Mouse (Mus musculus) G1E (cell line): Measurements from ENCODE around the gene Fam92b. TPM values are rescaled to one million over a fixed set of nuclear protein-coding genes. Genes with fewer than 3 reads are reported as not detected.

Experiments
- ATAC-seq: 2 replicates; pipeline ENCODE4 v1.8.0; 2016; ENCODE audit warnings: mild to moderate bottlenecking; ENCODE audit not compliant: insufficient number of reproducible peaks, poor library complexity, low FRiP score, severe bottlenecking; ENCODE audit errors: extremely low read depth
- DNase-seq: peaks from one replicate; pipeline ENCODE4 v3.0.0; 2012; ENCODE audit warnings: low spot score
- H3K27me3 ChIP-seq: 2 replicates; pipeline ENCODE4 v1.6.1; 2012; ENCODE audit warnings: mild to moderate bottlenecking, low read length, inconsistent platforms; ENCODE audit not compliant: insufficient read depth
- H3K36me3 ChIP-seq: replicated peaks from 2 replicates; pipeline ENCODE3; 2012; ENCODE audit warnings: mild to moderate bottlenecking, inconsistent platforms
- H3K4me1 ChIP-seq: 2 replicates; pipeline ENCODE4 v1.6.1; 2012; ENCODE audit warnings: low read depth, low read length, inconsistent platforms, mixed read lengths; ENCODE audit not compliant: insufficient read depth
- H3K4me3 ChIP-seq: 2 replicates; pipeline ENCODE4 v1.5.1; 2012; ENCODE audit warnings: low read depth, mild to moderate bottlenecking, inconsistent platforms, low read length, moderate library complexity, mixed read lengths
- H3K9me3 ChIP-seq: replicated peaks from 2 replicates; pipeline ENCODE4 v1.6.1; 2012; ENCODE audit warnings: inconsistent platforms
- CTCF ChIP-seq: IDR thresholded peaks from 2 replicates; pipeline ENCODE4 v1.5.1; 2012; ENCODE audit warnings: low read depth, low read length, inconsistent platforms, mixed read lengths
- GATA1 ChIP-seq: IDR thresholded peaks from 2 replicates; pipeline ENCODE4 v1.6.1; 2012; ENCODE audit warnings: borderline replicate concordance, low read length, inconsistent platforms, mixed read lengths
- GATA2 ChIP-seq: IDR thresholded peaks from 2 replicates; pipeline ENCODE4 v1.6.1; 2012; ENCODE audit warnings: low read depth, low read length, inconsistent platforms, borderline replicate concordance
- POLR2AphosphoS5 ChIP-seq: IDR thresholded peaks from 2 replicates; pipeline ENCODE4 v1.6.1; 2012; ENCODE audit warnings: low read depth, low read length, inconsistent platforms; ENCODE audit not compliant: insufficient replicate concordance
- TAL1 ChIP-seq: conservative IDR thresholded peaks from 2 replicates; pipeline ENCODE4 v1.6.1; 2012; ENCODE audit warnings: low read depth, low read length, inconsistent platforms, mixed read lengths
- polyA plus RNA-seq: library from polyadenylated mRNA; stranded (reverse); fragments of >175 nt; gene quantifications from 2 replicates; pipeline ENCODE4 v1.2.3, GENCODE M21; 2012
- total RNA-seq, 2 experiments: library from RNA; stranded (forward) in 1 of 2; stranded (reverse) in 1 of 2; fragments of 200-1000 nt in 1 of 2; fragments of >200 nt in 1 of 2; fragmentation: Nextera tagmentation in 1 of 2; gene quantifications; 2 replicates each; pipeline ENCODE4 v1.2.3; 2014 to 2017

Fam92b gene
- total and polyA plus RNA-seq, 3 experiments: not detected

DNA sequence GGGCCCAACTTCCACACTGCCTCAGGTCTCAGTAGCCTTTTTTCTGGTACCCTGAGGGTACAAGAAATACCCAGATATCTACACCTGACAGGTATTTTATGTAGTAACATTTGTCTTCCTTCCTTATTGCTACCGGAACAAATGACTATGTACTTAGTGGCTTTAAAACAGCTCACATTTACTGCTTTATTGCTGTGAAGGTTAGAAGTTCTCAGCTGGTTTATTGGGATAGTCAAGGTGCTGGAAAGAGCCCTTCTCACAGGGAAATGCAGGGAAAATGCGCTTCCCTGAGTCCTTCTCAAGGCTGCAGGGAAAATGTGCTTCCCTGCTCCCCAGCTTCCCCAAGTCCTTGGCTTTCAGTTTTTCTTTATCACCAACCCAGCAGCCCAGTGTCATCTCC is 38.3 kb downstream of the Fam92b start:
- Histone ChIP-seq H3K4me1 (no peaks in the 10 kb centered on the region), H3K36me3 (no peaks in the 10 kb centered on the region), H3K9me3 (no peaks in the 10 kb centered on the region), H3K4me3 (no peak overlapping the region), H3K27me3 (peaks cover 34% of the 10 kb centered on the region)
- ATAC-seq (no peak), DNase-seq (no peak)
- TF ChIP-seq POLR2AphosphoS5 (no peak), GATA1 (no peak), GATA2 (no peak), CTCF (no peak), TAL1 (no peak)

DNA sequence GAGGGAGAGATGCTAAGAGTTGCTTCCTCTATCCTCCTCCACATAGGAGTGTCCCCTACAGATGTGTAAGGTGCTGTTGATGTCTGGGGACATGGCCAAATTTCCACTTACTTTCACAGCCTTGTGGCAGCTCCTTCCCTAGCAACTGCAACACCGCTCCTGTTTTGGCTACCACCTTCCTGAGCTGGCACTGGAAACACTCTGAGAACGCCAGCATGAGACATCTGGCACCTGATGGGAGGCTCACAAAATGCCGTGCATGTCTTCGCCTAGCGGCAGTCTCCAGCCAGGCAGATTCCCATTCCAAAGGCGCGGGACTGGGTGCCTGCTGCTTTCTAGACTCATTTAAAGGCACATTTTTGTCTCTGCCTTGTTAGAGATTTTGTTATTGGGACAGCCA is 40.6 kb downstream of the Fam92b start:
- no peak for ATAC-seq
- H3K4me1 ChIP-seq: no peaks in the 10 kb centered on the region
- no peak for DNase-seq
- no peaks in the 10 kb centered on the region for H3K9me3 ChIP-seq
- H3K27me3 ChIP-seq: peaks cover 38% of the 10 kb centered on the region
- no peak overlapping the region for H3K4me3 ChIP-seq
- TF ChIP-seq TAL1 (no peak), CTCF (no peak), GATA2 (no peak), POLR2AphosphoS5 (no peak), GATA1 (no peak)
- H3K36me3 ChIP-seq: no peaks in the 10 kb centered on the region

- ATAC-seq: no peak
- Histone ChIP-seq H3K27me3 (peaks cover 41% of the 10 kb centered on the region), H3K4me3 (no peak overlapping the region), H3K9me3 (no peaks in the 10 kb centered on the region), H3K36me3 (no peaks in the 10 kb centered on the region), H3K4me1 (no peaks in the 10 kb centered on the region)
- DNase-seq: no peak
- TF ChIP-seq GATA1 (no peak), TAL1 (no peak), POLR2AphosphoS5 (no peak), CTCF (no peak), GATA2 (no peak)
These were observed 41.6 kb downstream of the Fam92b start for GRCm38 (mm10) chr8:120135687-120136086.

DNA sequence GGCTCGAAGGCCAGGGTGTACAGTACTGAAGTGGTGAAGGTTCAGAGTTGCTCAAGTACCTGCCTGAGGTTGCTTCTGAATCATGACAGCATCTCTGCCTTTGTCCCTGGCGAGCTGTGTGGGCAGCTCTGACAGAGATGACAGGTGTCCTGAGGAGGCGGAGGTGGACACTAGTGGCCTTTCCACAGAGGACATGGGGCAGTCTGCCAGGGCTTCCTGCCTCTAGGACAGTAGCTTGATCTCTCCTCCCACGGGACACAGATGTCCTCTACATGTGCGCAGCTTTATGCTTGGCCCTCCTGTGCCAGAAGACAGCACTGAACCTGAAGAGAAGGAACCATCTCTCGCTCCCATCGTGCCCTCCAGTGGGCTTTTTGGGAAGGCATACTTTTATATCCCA is 44.1 kb downstream of the Fam92b start:
- no peaks in the 10 kb centered on the region for H3K36me3 ChIP-seq
- H3K27me3 ChIP-seq: peaks cover 29% of the 10 kb centered on the region
- no peak for DNase-seq
- no peak for ATAC-seq
- no peaks in the 10 kb centered on the region for H3K4me1 ChIP-seq
- no peak for TF ChIP-seq GATA2
- H3K9me3 ChIP-seq: no peaks in the 10 kb centered on the region
- H3K4me3 ChIP-seq: no peak overlapping the region

DNA sequence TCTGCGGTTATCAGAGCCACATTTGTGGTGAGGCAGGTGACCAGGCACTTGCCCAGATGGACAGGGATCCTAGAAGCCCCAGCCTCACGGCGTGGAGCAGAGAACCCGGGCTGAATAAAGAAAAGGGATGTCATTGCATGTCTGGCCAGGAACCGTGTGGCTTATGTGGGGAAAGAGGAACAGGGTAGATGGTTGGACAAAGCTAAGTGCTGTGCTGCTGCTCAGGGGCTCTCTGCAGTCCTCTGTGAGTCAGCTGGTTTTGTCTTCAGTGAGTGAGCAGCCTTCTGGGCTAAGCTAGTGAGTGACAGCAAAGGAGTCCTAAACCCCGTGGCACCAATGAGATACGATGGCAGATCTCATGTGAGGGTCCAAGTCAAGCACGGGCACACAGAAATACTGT is 46.1 kb downstream of the Fam92b start:
- peaks cover 33% of the 10 kb centered on the region for H3K27me3 ChIP-seq
- no peak for DNase-seq
- H3K36me3 ChIP-seq: no peaks in the 10 kb centered on the region
- no peak for ATAC-seq
- TF ChIP-seq GATA2 (no peak), CTCF (no peak), GATA1 (no peak), TAL1 (no peak), POLR2AphosphoS5 (no peak)
- no peak overlapping the region for H3K4me3 ChIP-seq
- no peaks in the 10 kb centered on the region for H3K4me1 ChIP-seq
- H3K9me3 ChIP-seq: no peaks in the 10 kb centered on the region

- no peak for DNase-seq
- TF ChIP-seq TAL1 (no peak), GATA2 (no peak), POLR2AphosphoS5 (no peak), GATA1 (no peak), CTCF (no peak)
- Histone ChIP-seq H3K9me3 (no peaks in the 10 kb centered on the region), H3K4me1 (no peaks in the 10 kb centered on the region), H3K27me3 (peaks cover 29% of the 10 kb centered on the region), H3K36me3 (no peaks in the 10 kb centered on the region), H3K4me3 (no peak overlapping the region)
- no peak for ATAC-seq
These were observed 47.7 kb downstream of the Fam92b start for GRCm38 (mm10) chr8:120129547-120129946.

GRCm38 (mm10) chr8:120126357-120127161 is 50.7 kb downstream of the Fam92b start:
- ATAC-seq (no peak), DNase-seq (no peak)
- Histone ChIP-seq H3K27me3 (peaks cover 45% of the 10 kb centered on the region), H3K36me3 (no peaks in the 10 kb centered on the region), H3K4me1 (no peaks in the 10 kb centered on the region), H3K9me3 (no peaks in the 10 kb centered on the region), H3K4me3 (no peak overlapping the region)
- TF ChIP-seq GATA2 (no peak), TAL1 (no peak), CTCF (no peak), POLR2AphosphoS5 (no peak), GATA1 (no peak)
